Comparison of ENCODE assay signal across 20 mouse cellular contexts in genomic region chr5:6356161-6356560, GRCm38 (mm10).
A peak's percentile ranks its signal among the peaks of the same experiment; 100 is the strongest.
DNase-seq lines count a peak whose midpoint lies in the region; ATAC-seq lines count a peak whose summit lies in the region.
"Had no signal": no experiment of that assay in that cellular context is flagged by ENCODE, and none has a peak within 500 bp of the region (broad histone marks: within the 10 kb centered on the region; RNA-seq: fewer than 3 reads in every experiment).

No protein-coding gene starts in this region.

- no peak for DNase-seq in frontal cortex, postnatal 36 days (ENCODE audit: low spot score in 2 of 2)
- peak; percentile 1 for DNase-seq in left cerebral cortex, adult 11 months (ENCODE audit: low spot score)
- DNase-seq in left cerebral cortex, adult 8-10 months (ENCODE audit: low spot score in 2 of 2), result no peak
- DNase-seq: adrenal gland, adult 8-10 months; adrenal gland, postnatal 14 days; adrenal gland, postnatal 36 days; B cell, adult 2 months; cerebellum, adult 11 months; cerebellum, adult 18-20 months; cerebellum, adult 9-10 months; cerebellum, postnatal 10 days; cerebellum, postnatal 25 days; forebrain, postnatal 0 days had no signal

- peak; percentile 82 for ATAC-seq in frontal cortex, adult (ENCODE audit: low TSS enrichment)
- ATAC-seq in granulocyte monocyte progenitor cell, adult 5-6 weeks (replicated peaks; ENCODE audit: poor library complexity, severe bottlenecking), result no peak
- ATAC-seq: activated CD4-positive, CD25-positive, alpha-beta regulatory T cell, adult 4 months; CD4-positive, CD25-positive, alpha-beta regulatory T cell, adult 4 months; forebrain, embryonic 13.5 days; forebrain, embryonic 15.5 days; forebrain, postnatal 0 days; Patski had no signal
